Mouse (Mus musculus) T-helper 2 cell (primary cell): ENCODE measurements around the gene Bhlhb9.

ENCODE experiments used
- in situ Hi-C: fragments of 300-600 bp; cut with MboI, MseI; formaldehyde crosslinking; loops from one replicate; pipeline ENCODE4 v1.15.1; 2025; ENCODE audit warnings: high pct_unique_total_duplicates

The Bhlhb9 gene

DNA sequence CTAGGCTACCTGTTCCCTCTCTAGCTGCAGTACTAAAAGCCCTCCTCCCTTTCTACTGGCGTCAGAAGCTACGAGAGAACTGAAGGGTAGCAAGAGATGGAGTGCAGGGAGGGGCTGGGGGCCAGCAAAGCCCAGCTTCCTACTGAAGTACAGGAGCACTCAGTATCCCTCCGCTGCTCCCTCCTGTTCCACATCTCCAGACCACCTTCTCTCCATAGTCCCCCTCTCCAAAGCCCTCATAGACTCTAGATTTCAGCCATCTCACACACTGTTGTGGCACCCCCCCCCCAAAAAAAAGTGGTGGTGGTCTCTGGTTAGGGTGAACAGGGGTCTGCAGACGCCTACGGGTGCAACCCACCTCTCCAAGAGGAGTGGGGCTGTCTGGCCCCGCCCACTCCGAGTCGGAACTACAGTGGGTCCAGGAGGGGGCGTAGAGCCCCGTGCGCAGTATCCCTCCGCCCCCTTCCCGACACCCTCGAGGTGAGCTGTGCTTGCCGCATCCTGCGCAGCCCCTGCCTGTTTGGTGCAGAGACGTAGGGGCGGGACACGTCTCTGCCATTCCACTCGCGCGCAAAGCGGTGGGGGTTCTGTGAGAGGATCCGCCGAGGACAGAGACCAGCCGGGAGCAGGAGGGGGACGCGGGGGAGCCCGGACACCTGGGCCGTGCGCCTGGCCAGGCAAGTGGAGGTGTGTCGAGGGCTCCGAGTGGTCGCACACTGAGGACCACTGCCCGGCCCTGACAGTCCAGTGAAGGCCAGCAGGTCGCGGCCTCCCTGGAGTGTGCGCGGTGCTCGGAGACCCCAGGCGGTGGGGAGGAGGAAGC, 88.2 kb downstream of the Bhlhb9 start:
- in situ Hi-C loops = no loop called here

DNA sequence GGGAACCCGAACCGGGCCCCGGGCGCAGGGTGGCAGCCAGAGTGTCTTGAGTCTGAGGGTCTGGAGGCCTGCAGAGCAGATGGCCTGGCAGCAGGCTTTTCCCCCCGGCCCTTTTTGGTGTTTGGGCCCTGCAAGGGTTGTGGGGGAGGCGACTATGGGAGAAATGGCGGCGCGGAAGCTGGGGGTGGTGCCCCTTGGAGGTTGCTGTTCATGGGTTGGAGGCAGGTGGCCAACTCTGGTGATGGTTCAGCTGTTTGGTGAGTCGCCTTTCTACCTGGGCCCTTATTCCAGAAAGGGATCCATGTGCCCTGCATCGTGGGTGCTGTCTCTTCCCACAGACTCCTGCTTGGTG, 88.8 kb downstream of the Bhlhb9 start:
- in situ Hi-C loops = no loop called here

GRCm38 (mm10) chrX:135916580-135916979, 119.2 kb downstream of the Bhlhb9 start:
- in situ Hi-C loops = no loop called here

GRCm38 (mm10) chrX:135917116-135917515, 119.7 kb downstream of the Bhlhb9 start:
- in situ Hi-C loops = no loop called here

- in situ Hi-C loops = no loop called here
Observed at GRCm38 (mm10) chrX:135922162-135922561, 124.8 kb downstream of the Bhlhb9 start.

- in situ Hi-C loops = no loop called here
Observed at GRCm38 (mm10) chrX:135925911-135926310, 128.5 kb downstream of the Bhlhb9 start.

GRCm38 (mm10) chrX:135928588-135928987, 131.2 kb downstream of the Bhlhb9 start:
- in situ Hi-C loops = no loop called here

GRCm38 (mm10) chrX:135936452-135936851, 139.1 kb downstream of the Bhlhb9 start:
- in situ Hi-C loops = no loop called here
